Mouse (Mus musculus) frontal cortex, postnatal 10 days (tissue): ENCODE data around the gene Trim10.

Source experiments
- DNase-seq, 2 experiments: peaks; one replicate each; pipeline ENCODE4 v3.0.0; 2022; ENCODE audit warnings: low spot score in 2 of 2, mixed read lengths in 1 of 2

Gene Trim10

GRCm38 (mm10) chr17:36912031-36912430, 42.7 kb downstream of the Trim10 start:
- no peak for DNase-seq

GRCm38 (mm10) chr17:36914108-36914507, 44.7 kb downstream of the Trim10 start:
- peak in 1 of 2 experiments; percentile 51 for DNase-seq

GRCm38 (mm10) chr17:36915076-36915475, 45.7 kb downstream of the Trim10 start:
- peak in 1 of 2 experiments; percentile 33 for DNase-seq

GRCm38 (mm10) chr17:36920239-36920638, 50.9 kb downstream of the Trim10 start:
- DNase-seq, result no peak

- no peak for DNase-seq
Measured at GRCm38 (mm10) chr17:36922715-36923114, 53.3 kb downstream of the Trim10 start.

- DNase-seq, result no peak
Measured at GRCm38 (mm10) chr17:36923491-36923890, 54.1 kb downstream of the Trim10 start.
